Mouse (Mus musculus) megakaryocyte, embryonic 14.5 days (primary cell): ENCODE data around the gene Rpl18. TPM values are rescaled to one million over a fixed set of nuclear protein-coding genes. Genes with fewer than 3 reads are reported as not detected.

Experiments used
- H3K27me3 ChIP-seq: replicated peaks from 2 replicates; pipeline ENCODE3; 2012; ENCODE audit warnings: inconsistent platforms
- H3K36me3 ChIP-seq: replicated peaks from 2 replicates; pipeline ENCODE3; 2012; ENCODE audit warnings: low read length, inconsistent platforms, mixed read lengths
- H3K4me1 ChIP-seq: 2 replicates; pipeline ENCODE4 v1.6.1; 2012; ENCODE audit warnings: inconsistent platforms
- H3K4me3 ChIP-seq: replicated peaks from 2 replicates; pipeline ENCODE3; 2012; ENCODE audit warnings: moderate library complexity, mild to moderate bottlenecking, inconsistent platforms
- H3K9me3 ChIP-seq: 2 replicates; pipeline ENCODE4 v1.6.1; 2012; ENCODE audit warnings: inconsistent platforms
- FLI1 ChIP-seq: IDR thresholded peaks from 2 replicates; pipeline ENCODE4 v1.6.1; 2012; ENCODE audit warnings: low read length, inconsistent platforms, mixed read lengths
- GATA1 ChIP-seq: IDR thresholded peaks from 3 replicates; pipeline ENCODE4 v1.6.1; 2012; ENCODE audit warnings: mixed read lengths, low read length, inconsistent platforms, borderline replicate concordance
- polyA plus RNA-seq: library from polyadenylated mRNA; stranded (reverse); fragments of >175 nt; gene quantifications from 2 replicates; pipeline ENCODE4 v1.2.3, GENCODE M21; 2012; ENCODE audit warnings: low replicate concordance; ENCODE audit not compliant: insufficient read depth

The Rpl18 gene
- polyA plus RNA-seq, 1 experiment: 14,647 TPM

DNA sequence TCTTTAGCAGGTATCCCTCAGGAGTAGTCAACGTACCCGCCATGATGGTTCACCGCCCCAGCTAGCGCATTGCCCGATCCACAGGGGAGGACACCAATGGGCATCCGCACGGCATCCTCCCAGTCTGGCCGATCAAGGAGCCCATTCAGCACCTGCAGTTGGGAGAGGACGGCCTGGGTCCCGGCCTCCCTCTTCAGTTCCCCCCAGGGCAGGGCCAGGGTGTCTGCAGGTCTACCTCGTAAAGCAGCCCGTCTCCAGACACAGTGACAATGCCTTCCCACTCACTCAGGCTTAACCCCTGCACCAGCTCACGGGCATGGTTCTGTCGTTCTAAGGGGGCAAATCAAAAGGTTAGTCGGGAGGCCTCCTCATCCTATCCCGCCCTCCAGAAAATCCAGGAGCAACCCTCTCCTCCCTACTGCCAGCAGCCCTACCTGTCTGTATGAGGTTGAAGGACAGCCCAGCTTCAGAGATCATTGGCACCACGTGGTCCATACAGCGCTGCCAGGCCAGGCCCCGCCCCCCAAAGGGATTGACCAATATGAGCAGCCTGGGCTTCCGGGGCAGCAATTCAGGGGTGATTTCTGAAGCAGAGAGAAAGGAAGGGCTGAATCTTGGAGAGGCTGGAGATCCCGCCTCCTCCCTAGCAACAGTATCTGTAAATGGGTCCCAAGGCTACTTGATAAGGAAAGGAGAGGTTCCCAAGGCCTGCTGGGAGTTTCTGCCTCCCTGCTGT, 3.1 kb upstream of the Rpl18 start:
- Histone ChIP-seq H3K27me3 (no peaks in the 10 kb centered on the region), H3K9me3 (no peaks in the 10 kb centered on the region), H3K4me3 (peak overlapping the region; percentile 99), H3K36me3 (peaks cover 68% of the 10 kb centered on the region), H3K4me1 (peaks cover 90% of the 10 kb centered on the region)
- TF ChIP-seq GATA1 (no peak), FLI1 (no peak)

DNA sequence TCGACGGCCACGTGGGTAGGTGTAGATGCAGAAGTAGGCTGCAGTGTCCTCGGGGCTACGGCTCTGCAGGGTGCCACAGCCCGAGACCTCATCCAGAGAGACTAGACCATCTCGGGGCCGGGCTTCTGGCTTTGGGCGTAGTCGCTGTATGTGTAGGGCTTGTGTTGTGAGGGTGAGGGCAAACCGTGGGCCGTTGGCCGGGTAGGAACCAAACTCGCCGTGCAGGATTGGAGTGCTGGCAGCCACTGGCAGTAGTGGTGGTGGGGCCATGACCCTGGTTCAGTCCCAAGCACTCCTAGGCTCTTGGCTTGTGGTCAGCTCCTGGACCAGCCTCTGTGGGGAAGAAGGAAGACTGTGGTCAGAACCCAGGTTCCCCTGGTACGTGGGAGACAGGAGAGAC, 1.9 kb upstream of the Rpl18 start:
- H3K27me3 ChIP-seq: no peaks in the 10 kb centered on the region
- TF ChIP-seq FLI1 (no peak), GATA1 (no peak)
- peaks cover 65% of the 10 kb centered on the region for H3K36me3 ChIP-seq
- H3K4me1 ChIP-seq: peaks cover 77% of the 10 kb centered on the region
- peak overlapping the region; percentile 99 for H3K4me3 ChIP-seq
- H3K9me3 ChIP-seq: no peaks in the 10 kb centered on the region

DNA sequence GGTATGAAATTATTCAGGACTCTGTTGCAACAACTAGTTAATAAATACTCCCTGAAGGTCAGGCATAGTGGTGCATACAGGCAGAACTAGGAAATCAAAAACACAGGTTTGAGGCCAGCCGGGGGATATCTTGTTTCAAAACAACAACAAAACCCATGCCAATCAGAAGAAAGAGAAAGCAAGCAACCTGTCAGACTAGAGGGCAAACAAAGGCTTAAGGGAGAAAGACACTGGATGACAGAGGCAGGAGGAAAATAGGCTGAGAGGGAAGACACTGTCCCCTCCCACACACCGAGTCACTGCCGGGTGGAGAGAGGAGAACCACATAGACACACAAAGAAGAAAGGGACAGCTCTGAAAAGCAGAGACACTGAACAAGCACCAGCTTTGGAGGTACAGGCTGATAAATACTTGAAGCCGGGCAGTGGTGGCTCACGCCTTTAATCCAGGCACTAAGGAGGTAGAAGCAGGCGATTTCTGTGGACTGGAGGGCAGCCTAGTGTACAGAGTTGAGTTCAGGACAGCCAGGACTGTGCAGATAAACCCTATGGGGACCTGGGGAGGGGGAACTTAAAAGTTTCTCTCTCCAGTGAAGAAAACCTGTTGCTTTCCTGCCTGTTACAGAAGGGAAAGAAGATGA, 1.3 kb upstream of the Rpl18 start:
- Histone ChIP-seq H3K4me3 (peak overlapping the region; percentile 99), H3K36me3 (peaks cover 63% of the 10 kb centered on the region)

DNA sequence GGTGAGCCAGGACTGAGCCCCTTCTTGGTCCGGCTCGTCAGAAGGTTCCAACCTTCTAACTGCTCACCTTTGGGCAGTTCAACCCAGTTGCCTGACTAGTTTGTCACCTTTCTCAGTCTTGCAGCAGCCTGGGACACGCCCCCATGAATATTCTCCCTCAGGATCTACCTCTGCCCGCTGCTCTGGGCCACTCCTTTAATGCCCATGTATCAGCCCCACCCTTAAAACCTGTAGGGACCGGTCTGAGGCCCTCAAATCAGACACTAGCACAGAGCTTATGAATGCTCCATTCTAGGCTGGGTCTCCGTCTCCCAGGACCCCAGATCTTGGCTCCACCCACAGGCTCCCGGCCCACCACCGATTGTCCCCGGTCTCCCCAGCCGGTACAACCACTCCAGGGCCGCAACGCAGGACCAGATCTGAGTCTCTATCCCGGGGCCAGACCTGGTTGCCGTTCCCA, 597 bp upstream of the Rpl18 start:
- Histone ChIP-seq H3K27me3 (no peaks in the 10 kb centered on the region), H3K9me3 (no peaks in the 10 kb centered on the region), H3K4me1 (peaks cover 74% of the 10 kb centered on the region), H3K36me3 (peaks cover 63% of the 10 kb centered on the region), H3K4me3 (peak overlapping the region; percentile 99)
- TF ChIP-seq GATA1: no peak
- TF ChIP-seq FLI1: no peak

More for the DNA sequence above, 1.3 kb upstream of the Rpl18 start:
- no peak for TF ChIP-seq GATA1
- Histone ChIP-seq H3K4me1 (peaks cover 74% of the 10 kb centered on the region), H3K27me3 (no peaks in the 10 kb centered on the region), H3K9me3 (no peaks in the 10 kb centered on the region)

DNA sequence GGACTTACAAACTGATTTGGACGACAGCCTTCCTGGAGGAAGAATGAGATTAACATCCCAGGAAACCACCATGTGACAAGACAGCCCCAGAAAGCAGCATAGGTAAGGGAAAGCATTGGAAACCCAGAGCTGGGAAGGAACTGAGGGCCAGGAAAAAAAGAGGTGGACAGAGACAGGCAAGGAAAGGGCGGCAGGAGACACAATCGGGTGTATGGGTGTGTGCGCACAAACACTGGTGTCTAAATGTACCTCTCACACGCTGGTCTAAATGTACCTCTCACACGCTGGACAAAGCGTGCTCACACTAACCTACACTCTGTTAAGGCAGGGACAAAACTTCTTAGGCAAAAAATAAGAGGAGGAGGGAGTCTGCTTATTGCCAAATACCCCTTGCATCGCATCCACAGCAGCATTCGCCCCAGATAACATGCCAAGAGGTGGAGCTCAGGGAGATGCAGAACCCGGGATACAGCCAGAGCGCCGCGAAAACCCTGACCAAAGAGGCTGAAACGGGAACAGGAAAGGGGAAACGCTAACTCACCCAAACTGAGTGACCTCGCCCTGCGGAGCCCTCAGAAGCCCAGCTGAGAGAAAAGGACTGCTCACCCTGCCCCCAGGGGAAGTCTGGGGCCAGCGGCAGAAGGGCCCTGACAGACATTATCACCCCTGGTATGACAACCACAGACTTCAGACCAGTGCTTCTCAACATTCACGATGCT, 643 bp downstream of the Rpl18 start:
- TF ChIP-seq GATA1 (no peak), FLI1 (no peak)
- peaks cover 63% of the 10 kb centered on the region for H3K36me3 ChIP-seq
- peak overlapping the region; percentile 99 for H3K4me3 ChIP-seq

DNA sequence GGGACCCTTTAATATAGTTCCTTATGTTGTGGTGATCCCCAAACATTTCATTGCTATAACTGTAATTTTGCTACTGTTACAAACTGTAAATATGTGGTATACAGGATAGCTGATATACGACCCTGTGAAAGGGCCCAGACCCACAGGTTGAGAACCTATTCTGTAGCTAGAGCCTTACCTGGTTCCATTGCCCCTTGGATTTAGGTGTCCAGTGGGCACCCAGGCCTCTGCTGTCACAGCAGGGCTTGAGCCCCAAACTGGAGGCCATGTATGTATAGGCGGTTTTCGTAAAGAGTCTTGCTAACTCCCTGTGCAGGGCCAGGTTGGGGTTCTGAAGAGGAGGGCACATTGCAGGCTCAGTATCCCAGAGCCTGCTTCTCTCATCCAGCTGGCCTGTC, 1.2 kb downstream of the Rpl18 start:
- TF ChIP-seq FLI1 (no peak), GATA1 (no peak)
- H3K27me3 ChIP-seq: no peaks in the 10 kb centered on the region
- H3K4me1 ChIP-seq: peaks cover 74% of the 10 kb centered on the region
- peaks cover 63% of the 10 kb centered on the region for H3K36me3 ChIP-seq
- H3K4me3 ChIP-seq: peak overlapping the region; percentile 99
- H3K9me3 ChIP-seq: no peaks in the 10 kb centered on the region

More for the DNA sequence above, 643 bp downstream of the Rpl18 start:
- no peaks in the 10 kb centered on the region for H3K27me3 ChIP-seq
- peaks cover 74% of the 10 kb centered on the region for H3K4me1 ChIP-seq
- no peaks in the 10 kb centered on the region for H3K9me3 ChIP-seq

DNA sequence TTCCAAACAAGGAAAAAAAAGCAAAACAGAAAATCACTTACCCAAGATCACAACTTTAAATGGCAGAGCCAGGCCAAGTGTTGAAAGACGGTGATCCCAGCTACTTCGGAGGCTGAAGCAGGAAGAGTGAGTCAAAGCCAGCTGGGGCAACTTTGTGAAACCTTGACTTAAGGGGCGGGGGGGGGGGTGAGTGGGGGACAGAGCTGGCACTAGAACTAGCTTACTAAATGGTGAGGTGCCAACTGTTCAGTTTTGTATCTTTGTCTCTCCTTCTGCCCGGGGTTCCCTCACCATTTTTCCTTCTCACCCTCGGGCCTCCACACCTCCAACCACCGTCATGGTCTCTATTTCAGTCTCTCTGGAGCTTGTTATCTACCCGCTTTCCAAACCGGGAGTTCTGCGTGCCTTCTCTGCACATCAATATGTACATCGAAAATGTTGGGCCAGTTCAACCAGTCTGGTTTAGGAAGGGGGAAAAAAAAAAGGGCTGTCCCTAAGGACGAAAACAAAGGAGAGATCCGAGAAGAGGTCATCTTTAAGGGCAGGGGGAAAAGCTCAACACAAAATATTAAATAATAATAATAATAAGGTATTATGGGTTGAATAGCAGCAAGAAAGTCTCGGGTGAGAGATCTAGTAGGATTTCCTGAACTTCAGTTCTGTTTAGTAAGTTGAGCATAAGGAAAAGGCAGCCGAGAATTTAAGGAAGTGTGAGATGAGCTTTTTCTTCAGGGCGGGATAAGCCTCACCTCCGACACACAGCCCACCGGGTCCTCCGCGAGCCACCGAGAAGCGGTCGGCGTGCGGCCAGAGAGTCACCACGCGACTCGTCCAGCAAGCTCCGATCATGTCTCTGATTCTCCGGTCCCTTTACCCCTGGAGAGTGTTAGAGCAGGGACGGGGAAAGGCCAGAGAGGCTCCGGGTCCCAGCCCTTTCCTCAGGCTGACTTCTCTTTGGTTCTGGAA, 2.0 kb downstream of the Rpl18 start:
- Histone ChIP-seq H3K4me1 (peaks cover 71% of the 10 kb centered on the region), H3K36me3 (peaks cover 63% of the 10 kb centered on the region), H3K9me3 (no peaks in the 10 kb centered on the region), H3K4me3 (peak overlapping the region; percentile 99), H3K27me3 (no peaks in the 10 kb centered on the region)
- TF ChIP-seq FLI1: no peak
- no peak for TF ChIP-seq GATA1

DNA sequence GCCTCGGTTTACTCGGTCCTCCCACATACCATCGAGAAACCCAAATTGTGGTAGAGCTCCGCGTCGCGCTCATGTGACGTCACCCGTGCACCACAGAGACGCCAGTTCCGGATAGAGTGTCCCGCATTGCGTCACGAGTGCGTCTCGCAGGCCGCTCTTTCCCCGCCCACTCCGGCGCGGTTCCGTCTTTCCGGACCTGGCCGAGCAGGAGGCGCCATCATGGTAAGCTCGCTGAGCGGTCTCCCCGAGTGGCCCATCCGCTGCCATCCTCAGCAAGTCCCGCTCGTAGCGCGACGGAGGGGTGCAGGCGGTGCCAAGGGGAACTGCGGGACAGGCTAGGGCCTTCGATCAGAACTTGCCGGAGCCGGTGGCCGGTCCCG, 2.7 kb downstream of the Rpl18 start, which contains the start of gene Sphk2:
Gene Sphk2, minus strand, starts transcription at position 85 of the 380 bp plus-strand sequence.
- Histone ChIP-seq H3K4me3 (peak within 1 kb of the TSS; percentile 99), H3K9me3 (no peaks in the 10 kb centered on the region), H3K4me1 (peaks cover 66% of the 10 kb centered on the region), H3K36me3 (peaks cover 63% of the 10 kb centered on the region), H3K27me3 (no peaks in the 10 kb centered on the region)
- TF ChIP-seq FLI1: peak; percentile 65; the same call in 1 of the 2 replicates
- no peak for TF ChIP-seq GATA1

DNA sequence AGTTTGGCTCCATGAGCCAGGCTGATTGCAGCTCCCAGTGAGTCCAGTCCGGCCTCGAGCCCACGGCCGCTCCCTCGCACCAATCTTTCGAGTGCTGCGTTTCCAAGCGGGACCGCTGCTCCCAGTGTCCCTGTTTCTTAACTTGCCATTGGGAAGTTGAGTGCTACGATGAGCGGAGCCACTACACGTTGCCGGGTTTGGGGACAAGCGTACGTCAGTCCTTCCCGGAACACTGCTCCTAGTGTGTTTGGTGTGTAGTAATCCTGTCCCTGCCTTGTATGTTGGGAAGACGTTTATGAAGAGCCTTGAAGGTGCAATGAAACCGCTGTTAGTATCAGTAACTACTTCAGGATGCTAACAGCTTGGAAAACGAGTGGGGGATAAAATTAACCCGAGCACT, 3.1 kb downstream of the Rpl18 start:
- peaks cover 66% of the 10 kb centered on the region for H3K4me1 ChIP-seq
- peak overlapping the region; percentile 99 for H3K4me3 ChIP-seq
- H3K27me3 ChIP-seq: no peaks in the 10 kb centered on the region
- no peaks in the 10 kb centered on the region for H3K9me3 ChIP-seq
- TF ChIP-seq FLI1 (no peak), GATA1 (no peak)
- H3K36me3 ChIP-seq: peaks cover 63% of the 10 kb centered on the region
